Mouse (Mus musculus): Measurements from ENCODE around the gene Clca1. TPM values are rescaled to one million over a fixed set of nuclear protein-coding genes. Genes with fewer than 3 reads are reported as not detected.

Clca1 gene
- polyA plus RNA-seq, 1 experiment = 0.08 TPM

GRCm38 (mm10) chr3:144980551-144980950 is 52.0 kb downstream of the Clca1 start:
- 85% methylated on average over 6 of the region's 6 CpGs for WGBS
- Histone ChIP-seq H3K4me3 (ENCODE audit: insufficient read depth, low read depth, low read length) (no peak overlapping the region), H3K36me3 (ENCODE audit: control insufficient read depth, insufficient read depth, low read length) (no peaks in the 10 kb centered on the region), H3K27ac (ENCODE audit: insufficient read depth, low read depth, low read length) (no peak overlapping the region), H3K4me1 (ENCODE audit: control insufficient read depth, insufficient read depth, low read length) (no peaks in the 10 kb centered on the region), H3K27me3 (replicated peaks; ENCODE audit: control insufficient read depth, insufficient read depth, low read length) (no peaks in the 10 kb centered on the region)
- no peak for TF ChIP-seq POLR2A (IDR thresholded peaks at IDR 0.05; ENCODE audit: low read depth, low read length)
- TF ChIP-seq CTCF (conservative IDR thresholded peaks at IDR 0.05; ENCODE audit: insufficient read depth, insufficient read length, low read depth, low read length) = no peak
- no peak for DNase-seq

GRCm38 (mm10) chr3:144977631-144978030 is 54.9 kb downstream of the Clca1 start:
- WGBS = 45% methylated on average over 4 of the region's 4 CpGs
- no peaks in the 10 kb centered on the region for H3K36me3 ChIP-seq (ENCODE audit: control insufficient read depth, insufficient read depth, low read length)
- no peak overlapping the region for H3K4me3 ChIP-seq (ENCODE audit: insufficient read depth, low read depth, low read length)
- TF ChIP-seq POLR2A (IDR thresholded peaks at IDR 0.05; ENCODE audit: low read depth, low read length) (no peak), CTCF (conservative IDR thresholded peaks at IDR 0.05; ENCODE audit: insufficient read depth, insufficient read length, low read depth, low read length) (no peak)
- no peak overlapping the region for H3K27ac ChIP-seq (ENCODE audit: insufficient read depth, low read depth, low read length)
- no peaks in the 10 kb centered on the region for H3K4me1 ChIP-seq (ENCODE audit: control insufficient read depth, insufficient read depth, low read length)
- H3K27me3 ChIP-seq (replicated peaks; ENCODE audit: control insufficient read depth, insufficient read depth, low read length) = no peaks in the 10 kb centered on the region
- no peak for DNase-seq

- H3K4me3 ChIP-seq (ENCODE audit: insufficient read depth, low read depth, low read length) = no peak overlapping the region
- no peak for TF ChIP-seq POLR2A (IDR thresholded peaks at IDR 0.05; ENCODE audit: low read depth, low read length)
- no peak for TF ChIP-seq CTCF (conservative IDR thresholded peaks at IDR 0.05; ENCODE audit: insufficient read depth, insufficient read length, low read depth, low read length)
- no peak overlapping the region for H3K27ac ChIP-seq (ENCODE audit: insufficient read depth, low read depth, low read length)
- H3K27me3 ChIP-seq (replicated peaks; ENCODE audit: control insufficient read depth, insufficient read depth, low read length) = no peaks in the 10 kb centered on the region
- no peak for DNase-seq
- 85% methylated on average over 1 of the region's 1 CpGs for whole genome bisulfite sequencing
- no peaks in the 10 kb centered on the region for H3K4me1 ChIP-seq (ENCODE audit: control insufficient read depth, insufficient read depth, low read length)
- H3K36me3 ChIP-seq (ENCODE audit: control insufficient read depth, insufficient read depth, low read length) = no peaks in the 10 kb centered on the region
Observed at GRCm38 (mm10) chr3:144976091-144976490, 56.5 kb downstream of the Clca1 start.

GRCm38 (mm10) chr3:144974945-144975344 is 57.6 kb downstream of the Clca1 start, which contains the start of gene Clca4a:
Gene Clca4a (minus strand): TSS chr3:144975045.
- no peaks in the 10 kb centered on the region for H3K4me1 ChIP-seq (ENCODE audit: control insufficient read depth, insufficient read depth, low read length)
- no peak within 1 kb of the TSS for H3K4me3 ChIP-seq (ENCODE audit: insufficient read depth, low read depth, low read length)
- no peak within 1 kb of the TSS for H3K27ac ChIP-seq (ENCODE audit: insufficient read depth, low read depth, low read length)
- no peak for DNase-seq
- no peaks in the 10 kb centered on the region for H3K27me3 ChIP-seq (replicated peaks; ENCODE audit: control insufficient read depth, insufficient read depth, low read length)
- TF ChIP-seq POLR2A (IDR thresholded peaks at IDR 0.05; ENCODE audit: low read depth, low read length) (no peak), CTCF (conservative IDR thresholded peaks at IDR 0.05; ENCODE audit: insufficient read depth, insufficient read length, low read depth, low read length) (no peak)
- no peaks in the 10 kb centered on the region for H3K36me3 ChIP-seq (ENCODE audit: control insufficient read depth, insufficient read depth, low read length)

- no peak for DNase-seq
- TF ChIP-seq POLR2A (IDR thresholded peaks at IDR 0.05; ENCODE audit: low read depth, low read length) (no peak), CTCF (conservative IDR thresholded peaks at IDR 0.05; ENCODE audit: insufficient read depth, insufficient read length, low read depth, low read length) (no peak)
- Histone ChIP-seq H3K4me1 (ENCODE audit: control insufficient read depth, insufficient read depth, low read length) (no peaks in the 10 kb centered on the region), H3K36me3 (ENCODE audit: control insufficient read depth, insufficient read depth, low read length) (no peaks in the 10 kb centered on the region), H3K27ac (ENCODE audit: insufficient read depth, low read depth, low read length) (no peak overlapping the region), H3K27me3 (replicated peaks; ENCODE audit: control insufficient read depth, insufficient read depth, low read length) (no peaks in the 10 kb centered on the region), H3K4me3 (ENCODE audit: insufficient read depth, low read depth, low read length) (no peak overlapping the region)
- 70% methylated on average over 9 of the region's 9 CpGs for WGBS
Observed at GRCm38 (mm10) chr3:144971553-144972270, 60.9 kb downstream of the Clca1 start.

- TF ChIP-seq POLR2A (IDR thresholded peaks at IDR 0.05; ENCODE audit: low read depth, low read length) = no peak
- TF ChIP-seq CTCF (conservative IDR thresholded peaks at IDR 0.05; ENCODE audit: insufficient read depth, insufficient read length, low read depth, low read length) = no peak
- no peaks in the 10 kb centered on the region for H3K36me3 ChIP-seq (ENCODE audit: control insufficient read depth, insufficient read depth, low read length)
- no peak overlapping the region for H3K27ac ChIP-seq (ENCODE audit: insufficient read depth, low read depth, low read length)
- H3K27me3 ChIP-seq (replicated peaks; ENCODE audit: control insufficient read depth, insufficient read depth, low read length) = no peaks in the 10 kb centered on the region
- no peak for DNase-seq
- H3K4me1 ChIP-seq (ENCODE audit: control insufficient read depth, insufficient read depth, low read length) = no peaks in the 10 kb centered on the region
- H3K4me3 ChIP-seq (ENCODE audit: insufficient read depth, low read depth, low read length) = no peak overlapping the region
- 76% methylated on average over 1 of the region's 1 CpGs for WGBS
Observed at GRCm38 (mm10) chr3:144969755-144970154, 62.8 kb downstream of the Clca1 start.

- Histone ChIP-seq H3K36me3 (ENCODE audit: control insufficient read depth, insufficient read depth, low read length) (no peaks in the 10 kb centered on the region), H3K27me3 (replicated peaks; ENCODE audit: control insufficient read depth, insufficient read depth, low read length) (no peaks in the 10 kb centered on the region; the same call in 1 of the 2 replicates), H3K27ac (ENCODE audit: insufficient read depth, low read depth, low read length) (no peak overlapping the region), H3K4me3 (ENCODE audit: insufficient read depth, low read depth, low read length) (no peak overlapping the region), H3K4me1 (ENCODE audit: control insufficient read depth, insufficient read depth, low read length) (no peaks in the 10 kb centered on the region)
- no peak for DNase-seq
- no peak for TF ChIP-seq CTCF (conservative IDR thresholded peaks at IDR 0.05; ENCODE audit: insufficient read depth, insufficient read length, low read depth, low read length)
- no peak for TF ChIP-seq POLR2A (IDR thresholded peaks at IDR 0.05; ENCODE audit: low read depth, low read length)
- 30% methylated on average over 4 of the region's 4 CpGs for whole genome bisulfite sequencing
Observed at GRCm38 (mm10) chr3:144966074-144966473, 66.5 kb downstream of the Clca1 start.

Other genes with a start within 250 kb of the Clca1 start
- gene Clca3a2, start 213.3 kb downstream of the Clca1 start, polyA plus RNA-seq (2012; rRNA removed) = 0.63 and 0.75 TPM in 2 replicates
- gene Clca3b, start 183.4 kb downstream of the Clca1 start, polyA plus RNA-seq (2012; rRNA removed) = not detected in 2 replicates
- 0.02 TPM in 1 of 2 replicates, not detected in the other for gene Clca4b, start 100.2 kb downstream of the Clca1 start, polyA plus RNA-seq (2012; rRNA removed)
- gene Clca4a, start 57.7 kb downstream of the Clca1 start, polyA plus RNA-seq (2012; rRNA removed) = not detected in 2 replicates
- 0.08 and 0.14 TPM in 2 replicates for gene Clca2, start 66.7 kb upstream of the Clca1 start, polyA plus RNA-seq (2012; rRNA removed)
- 2.7 and 3.9 TPM in 2 replicates for gene Odf2l, start 85.8 kb upstream of the Clca1 start, polyA plus RNA-seq (2012; rRNA removed)

Measured in kidney, adult 2 months (tissue).